19 mouse cellular contexts compared by ENCODE assay signal in the genomic region with DNA sequence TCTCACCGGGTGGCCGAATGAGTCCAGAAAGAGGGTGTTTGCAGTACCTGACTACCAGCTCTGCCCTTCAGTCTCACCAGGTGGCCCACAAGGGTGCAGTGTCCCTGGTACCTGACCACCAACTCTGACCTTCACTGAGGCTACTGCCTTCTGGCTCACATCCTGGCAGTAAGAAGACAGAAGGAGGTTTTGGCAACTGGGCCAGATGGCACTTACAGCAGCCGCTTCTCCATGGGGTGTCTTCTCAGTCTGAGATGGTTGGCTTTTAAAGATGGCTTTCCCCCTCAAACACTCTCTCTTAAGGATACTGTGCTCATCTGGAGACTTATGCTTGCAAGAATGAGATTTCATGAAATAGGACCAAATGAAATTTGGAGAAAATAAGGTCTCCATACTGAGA. TPM values are rescaled to one million over a fixed set of nuclear protein-coding genes. Genes with fewer than 3 reads are reported as not detected.
DNase-seq lines count a peak whose midpoint lies in the region; ATAC-seq and TF ChIP-seq lines count a peak whose summit lies in the region.
"Had no signal": no experiment of that assay in that cellular context is flagged by ENCODE, and none has a peak within 500 bp of the region (broad histone marks: within the 10 kb centered on the region; RNA-seq: fewer than 3 reads in every experiment).

No protein-coding gene starts in this region.

- H3K4me3 ChIP-seq in hindbrain, embryonic 10.5 days = no peak overlapping the region
- no peak overlapping the region for H3K4me3 ChIP-seq in hindbrain, embryonic 16.5 days (ENCODE audit: low read length)
- H3K4me3 ChIP-seq in midbrain, postnatal 0 days (ENCODE audit: low read depth, low read length) = no peak overlapping the region
- no peak overlapping the region for H3K4me3 ChIP-seq in midbrain, embryonic 11.5 days (ENCODE audit: low read depth, low read length)
- H3K4me3 ChIP-seq in limb, embryonic 10.5 days = no peak overlapping the region
- H3K4me3 ChIP-seq: embryonic facial prominence, embryonic 15.5 days; erythroblast, embryonic 14.5 days; heart, embryonic 12.5 days; intestine, embryonic 15.5 days had no signal

- TF ChIP-seq CTCF in midbrain, postnatal 0 days (IDR thresholded peaks at IDR 0.05) = no peak

- H3K27me3 ChIP-seq in hindbrain, embryonic 10.5 days (ENCODE audit: insufficient read depth, poor library complexity, severe bottlenecking) = peaks cover 36% of the 10 kb centered on the region
- H3K27me3 ChIP-seq in hindbrain, embryonic 16.5 days (replicated peaks; ENCODE audit: control insufficient read depth, insufficient read depth, low read length) = peaks cover 4% of the 10 kb centered on the region; the same call in 1 of the 2 replicates
- no peaks in the 10 kb centered on the region for H3K27me3 ChIP-seq in midbrain, postnatal 0 days (ENCODE audit: insufficient read depth, low read length)
- peaks cover 25% of the 10 kb centered on the region for H3K27me3 ChIP-seq in midbrain, embryonic 11.5 days (ENCODE audit: control insufficient read depth, insufficient read depth, low read length)
- H3K27me3 ChIP-seq in limb, embryonic 10.5 days (ENCODE audit: low read depth, poor library complexity, severe bottlenecking) = peaks cover 33% of the 10 kb centered on the region

- peaks cover 31% of the 10 kb centered on the region for H3K4me1 ChIP-seq in hindbrain, embryonic 10.5 days (replicated peaks)
- peaks cover 6% of the 10 kb centered on the region for H3K4me1 ChIP-seq in hindbrain, embryonic 16.5 days (ENCODE audit: control insufficient read depth, insufficient read depth, low read depth, low read length)
- H3K4me1 ChIP-seq in midbrain, postnatal 0 days (ENCODE audit: insufficient read depth, low read length) = peaks cover 6% of the 10 kb centered on the region; the same call in 1 of the 2 replicates
- H3K4me1 ChIP-seq in midbrain, embryonic 11.5 days (ENCODE audit: control insufficient read depth, insufficient read depth, low read length) = peaks cover 12% of the 10 kb centered on the region
- H3K4me1 ChIP-seq in limb, embryonic 10.5 days = peaks cover 32% of the 10 kb centered on the region

- WGBS in hindbrain, embryonic 10.5 days = 78% methylated on average over 3 of the region's 3 CpGs
- WGBS in hindbrain, embryonic 16.5 days = 88% methylated on average over 3 of the region's 3 CpGs
- WGBS in midbrain, postnatal 0 days = 83% methylated on average over 3 of the region's 3 CpGs
- 85% methylated on average over 3 of the region's 3 CpGs for WGBS in midbrain, embryonic 11.5 days
- WGBS in limb, embryonic 10.5 days = 77% methylated on average over 3 of the region's 3 CpGs

- H3K27ac ChIP-seq in hindbrain, embryonic 10.5 days = peak overlapping the region; percentile 53; the same call in 1 of the 2 replicates
- H3K27ac ChIP-seq in hindbrain, embryonic 16.5 days (ENCODE audit: low read depth, low read length) = no peak overlapping the region
- H3K27ac ChIP-seq in midbrain, postnatal 0 days (ENCODE audit: low read depth, low read length) = no peak overlapping the region
- no peak overlapping the region for H3K27ac ChIP-seq in midbrain, embryonic 11.5 days (ENCODE audit: low read depth, low read length)
- peak overlapping the region; percentile 57 for H3K27ac ChIP-seq in limb, embryonic 10.5 days
- H3K27ac ChIP-seq: embryonic facial prominence, embryonic 15.5 days; intestine, embryonic 15.5 days had no signal

- no peaks in the 10 kb centered on the region for H3K36me3 ChIP-seq in hindbrain, embryonic 10.5 days
- no peaks in the 10 kb centered on the region for H3K36me3 ChIP-seq in hindbrain, embryonic 16.5 days (ENCODE audit: control insufficient read depth, insufficient read depth, low read length)
- no peaks in the 10 kb centered on the region; the same call in 1 of the 2 replicates for H3K36me3 ChIP-seq in midbrain, postnatal 0 days (ENCODE audit: insufficient read depth, low read length)
- no peaks in the 10 kb centered on the region for H3K36me3 ChIP-seq in midbrain, embryonic 11.5 days (ENCODE audit: control insufficient read depth, insufficient read depth, low read length)
- H3K36me3 ChIP-seq in limb, embryonic 10.5 days = no peaks in the 10 kb centered on the region
- H3K36me3 ChIP-seq: embryonic facial prominence, embryonic 15.5 days; G1E; heart, embryonic 12.5 days; intestine, embryonic 15.5 days had no signal

- ATAC-seq in hindbrain, embryonic 16.5 days = no peak
- no peak for ATAC-seq in midbrain, postnatal 0 days (ENCODE audit: low FRiP score)
- ATAC-seq in midbrain, embryonic 11.5 days (ENCODE audit: low FRiP score) = no peak
- ATAC-seq: forebrain, embryonic 16.5 days; intestine, embryonic 15.5 days had no signal

- no peaks in the 10 kb centered on the region for H3K9me3 ChIP-seq in hindbrain, embryonic 10.5 days
- H3K9me3 ChIP-seq in hindbrain, embryonic 16.5 days (ENCODE audit: control insufficient read depth, low read length) = no peaks in the 10 kb centered on the region
- no peaks in the 10 kb centered on the region for H3K9me3 ChIP-seq in midbrain, postnatal 0 days (ENCODE audit: low read length)
- H3K9me3 ChIP-seq in midbrain, embryonic 11.5 days (ENCODE audit: control insufficient read depth, low read length) = no peaks in the 10 kb centered on the region
- H3K9me3 ChIP-seq in limb, embryonic 10.5 days (replicated peaks) = no peaks in the 10 kb centered on the region
- H3K9me3 ChIP-seq: embryonic facial prominence, embryonic 15.5 days; G1E; heart, embryonic 12.5 days; intestine, embryonic 15.5 days had no signal

- no peak for DNase-seq in hindbrain, embryonic 10.5 days (ENCODE audit: low spot score)
- peak; percentile 60 for DNase-seq in midbrain, postnatal 0 days (ENCODE audit: low spot score)
- DNase-seq in midbrain, embryonic 11.5 days (ENCODE audit: low spot score, missing footprints) = no peak
- DNase-seq in limb, embryonic 10.5 days (ENCODE audit: low spot score) = no peak
- DNase-seq in urinary bladder, postnatal 25 days (ENCODE audit: low spot score) = no peak
- DNase-seq: adrenal gland, postnatal 10 days; cerebellum, adult 11-12 months; cerebellum, adult 9-11 months; gastrocnemius, postnatal 10 days; heart, adult 18-20 months had no signal

- H3K9ac ChIP-seq in hindbrain, embryonic 16.5 days (ENCODE audit: low read depth, low read length) = no peak overlapping the region
- no peak overlapping the region for H3K9ac ChIP-seq in midbrain, postnatal 0 days (replicated peaks; ENCODE audit: low read length, poor library complexity, severe bottlenecking)
- no peak overlapping the region for H3K9ac ChIP-seq in midbrain, embryonic 11.5 days (ENCODE audit: low read length)
- H3K9ac ChIP-seq: embryonic facial prominence, embryonic 15.5 days; heart, embryonic 12.5 days; intestine, embryonic 15.5 days had no signal

- no peak overlapping the region for H3K4me2 ChIP-seq in hindbrain, embryonic 16.5 days (ENCODE audit: low read length)
- H3K4me2 ChIP-seq in midbrain, postnatal 0 days (ENCODE audit: low read depth, low read length, poor library complexity, severe bottlenecking) = no peak overlapping the region
- H3K4me2 ChIP-seq in midbrain, embryonic 11.5 days = no peak overlapping the region
- H3K4me2 ChIP-seq: embryonic facial prominence, embryonic 15.5 days; heart, embryonic 12.5 days; intestine, embryonic 15.5 days had no signal

RNA-seq across cellular contexts. Expression of a gene that starts 3.7 kb away (rescaled TPM):
- 1.1 and 2.4 TPM in 2 replicates for polyA plus RNA-seq in hindbrain, embryonic 10.5 days (2016; fragmentation: Nextera tagmentation; extraction: Ambion mirVana)
- 4.5 and 5.7 TPM in 2 replicates for polyA plus RNA-seq in hindbrain, embryonic 16.5 days (2015; fragmentation: Nextera tagmentation; extraction: Ambion mirVana)
- 0.49 and 5.5 TPM in 2 replicates for total RNA-seq in midbrain, postnatal 0 days (2014; rRNA removed)
- 12.6 and 15.5 TPM in 2 replicates for polyA plus RNA-seq in midbrain, postnatal 0 days (2015; fragmentation: Nextera tagmentation; extraction: Ambion mirVana)
- 1.6 and 2.4 TPM in 2 replicates for polyA plus RNA-seq in midbrain, embryonic 11.5 days (2014; fragmentation: Nextera tagmentation; extraction: Ambion mirVana)
- polyA plus RNA-seq in limb, embryonic 10.5 days (2016; fragmentation: Nextera tagmentation; extraction: Ambion mirVana) = 1.5 and 5.6 TPM in 2 replicates
- total RNA-seq: G1E; gastrocnemius, postnatal 10 days; gastrocnemius, postnatal 4 days; heart, adult 18-20 months; heart, postnatal 25 days had no signal
- polyA plus RNA-seq: erythroblast, embryonic 14.5 days; G1E had no signal

RNA-seq across cellular contexts. Expression of a gene that starts 27.3 kb away (rescaled TPM):
- 45.9 and 56.0 TPM in 2 replicates for polyA plus RNA-seq in hindbrain, embryonic 10.5 days (2016; fragmentation: Nextera tagmentation; extraction: Ambion mirVana)
- 38.6 and 39.1 TPM in 2 replicates for polyA plus RNA-seq in hindbrain, embryonic 16.5 days (2015; fragmentation: Nextera tagmentation; extraction: Ambion mirVana)
- 27.7 and 52.2 TPM in 2 replicates for total RNA-seq in midbrain, postnatal 0 days (2014; rRNA removed)
- 35.1 and 37.5 TPM in 2 replicates for polyA plus RNA-seq in midbrain, postnatal 0 days (2015; fragmentation: Nextera tagmentation; extraction: Ambion mirVana)
- polyA plus RNA-seq in midbrain, embryonic 11.5 days (2014; fragmentation: Nextera tagmentation; extraction: Ambion mirVana) = 50.8 and 52.4 TPM in 2 replicates
- 40.6 and 44.3 TPM in 2 replicates for polyA plus RNA-seq in limb, embryonic 10.5 days (2016; fragmentation: Nextera tagmentation; extraction: Ambion mirVana)
- polyA plus RNA-seq: erythroblast, embryonic 14.5 days; G1E had no signal

RNA-seq across cellular contexts. Expression of a gene that starts 51.5 kb away (rescaled TPM):
- polyA plus RNA-seq in hindbrain, embryonic 10.5 days (2016; fragmentation: Nextera tagmentation; extraction: Ambion mirVana) = 65.2 and 68.6 TPM in 2 replicates
- polyA plus RNA-seq in hindbrain, embryonic 16.5 days (2015; fragmentation: Nextera tagmentation; extraction: Ambion mirVana) = 50.1 and 56.7 TPM in 2 replicates
- 16.8 and 59.5 TPM in 2 replicates for total RNA-seq in midbrain, postnatal 0 days (2014; rRNA removed)
- polyA plus RNA-seq in midbrain, postnatal 0 days (2015; fragmentation: Nextera tagmentation; extraction: Ambion mirVana) = 59.6 and 63.2 TPM in 2 replicates
- polyA plus RNA-seq in midbrain, embryonic 11.5 days (2014; fragmentation: Nextera tagmentation; extraction: Ambion mirVana) = 54.6 and 55.5 TPM in 2 replicates
- polyA plus RNA-seq in limb, embryonic 10.5 days (2016; fragmentation: Nextera tagmentation; extraction: Ambion mirVana) = 68.2 and 71.3 TPM in 2 replicates

Comparison
In these comparisons a context has a peak if more than half of its experiments do, and no peak if none do; other contexts are left out.
1. H3K27ac ChIP-seq: peak in hindbrain, embryonic 10.5 days (single experiment) and limb, embryonic 10.5 days (single experiment); none in hindbrain, embryonic 16.5 days (single experiment), midbrain, postnatal 0 days (single experiment) and midbrain, embryonic 11.5 days (single experiment).